ENCODE assay signal across 19 mouse cellular contexts in genomic region chrX:11417861-11418260, GRCm38 (mm10).
A peak's percentile ranks its signal among the peaks of the same experiment; 100 is the strongest.
DNase-seq lines count a peak whose midpoint lies in the region; ATAC-seq and TF ChIP-seq lines count a peak whose summit lies in the region.
"Had no signal": no experiment of that assay in that cellular context is flagged by ENCODE, and none has a peak within 500 bp of the region (broad histone marks: within the 10 kb centered on the region; RNA-seq: fewer than 3 reads in every experiment).

No protein-coding gene starts in this region.

- H3K4me1 ChIP-seq in liver, adult 2 months (ENCODE audit: control insufficient read depth, insufficient read depth, low read length), result no peaks in the 10 kb centered on the region
- peaks cover 29% of the 10 kb centered on the region for H3K4me1 ChIP-seq in heart, embryonic 12.5 days (replicated peaks)
- H3K4me1 ChIP-seq: liver, embryonic 13.5 days had no signal

- no peaks in the 10 kb centered on the region for H3K9me3 ChIP-seq in heart, embryonic 12.5 days (replicated peaks)
- H3K9me3 ChIP-seq: G1E; hindbrain, embryonic 12.5 days; liver, embryonic 13.5 days; midbrain, embryonic 13.5 days had no signal

- H3K27me3 ChIP-seq in liver, adult 2 months (ENCODE audit: control insufficient read depth, insufficient read depth, low read length), result no peaks in the 10 kb centered on the region
- H3K27me3 ChIP-seq in heart, embryonic 12.5 days (replicated peaks), result peaks cover 33% of the 10 kb centered on the region
- H3K27me3 ChIP-seq: liver, embryonic 13.5 days had no signal

- no peaks in the 10 kb centered on the region for H3K79me2 ChIP-seq in liver, adult 2 months (ENCODE audit: control insufficient read depth, insufficient read depth, low read length)

- intact Hi-C loops in heart, postnatal 25 days (cut with DNase I), result loop anchor here (5.0 kb wide), 1 partner anchor 701 kb away; the partner anchor contains the start of gene Mid1ip1
- intact Hi-C loops in left cerebral cortex, postnatal 10 days (cut with DNase I), result no loop called here

- no peak overlapping the region for H3K4me2 ChIP-seq in heart, embryonic 12.5 days
- H3K4me2 ChIP-seq: hindbrain, embryonic 12.5 days; liver, embryonic 13.5 days; midbrain, embryonic 13.5 days had no signal

- TF ChIP-seq CTCF in liver, adult 2 months (IDR thresholded peaks at IDR 0.05; ENCODE audit: low read depth, low read length), result no peak

- ATAC-seq in heart, embryonic 12.5 days (ENCODE audit: insufficient number of reproducible peaks, low FRiP score), result peak; percentile 57; the same call in 1 of the 2 replicates
- no peak for ATAC-seq in inflammation-experienced regulatory T-cells, adult 6 months
- ATAC-seq: CD4-positive, CD25-positive, alpha-beta regulatory T cell, adult 4 months; midbrain, embryonic 13.5 days had no signal

- DNase-seq in liver, adult 2 months (ENCODE audit: extremely low read depth, low read depth, low spot score), result peak; percentile 19
- no peak for DNase-seq in liver
- peak; percentile 46 for DNase-seq in heart, adult 8-10 months (ENCODE audit: low spot score)
- peak; percentile 21 for DNase-seq in heart, postnatal 25 days (ENCODE audit: low spot score)
- DNase-seq in spleen, adult 12 weeks (ENCODE audit: low spot score), result no peak
- no peak for DNase-seq in left cerebral cortex, postnatal 10 days (ENCODE audit: extremely low spot score in 1 of 2, low spot score in 2 of 2)
- DNase-seq: adrenal gland, postnatal 36 days; cerebellum, postnatal 10 days; gastrocnemius, postnatal 25 days; layer of hippocampus, postnatal 36 days; left cerebral cortex, postnatal 4 days; liver, embryonic 13.5 days; thymus, postnatal 4 days had no signal

- 0 out of 2 replicates have a peak overlapping the region, but pooled peaks have one; percentile 24 for H3K27ac ChIP-seq in liver, adult 2 months (replicated peaks; ENCODE audit: insufficient read depth, low read depth, low read length)
- peak overlapping the region; percentile 51; the same call in 1 of the 2 replicates for H3K27ac ChIP-seq in heart, embryonic 12.5 days (ENCODE audit: poor library complexity, severe bottlenecking)
- H3K27ac ChIP-seq: hindbrain, embryonic 12.5 days; liver, embryonic 13.5 days; midbrain, embryonic 13.5 days had no signal

- 63% methylated on average over 4 of the region's 4 CpGs for WGBS in liver, adult 2 months
- 37% methylated on average over 4 of the region's 4 CpGs for WGBS in heart, embryonic 12.5 days

- H3K4me3 ChIP-seq in liver, adult 2 months (ENCODE audit: insufficient read depth, low read depth, low read length), result no peak overlapping the region
- no peak overlapping the region for H3K4me3 ChIP-seq in heart, embryonic 12.5 days
- H3K4me3 ChIP-seq: hindbrain, embryonic 12.5 days; liver, embryonic 13.5 days; midbrain, embryonic 13.5 days had no signal

- H3K9ac ChIP-seq in liver, adult 2 months (ENCODE audit: low read depth, low read length), result no peak overlapping the region
- no peak overlapping the region for H3K9ac ChIP-seq in heart, embryonic 12.5 days
- H3K9ac ChIP-seq: hindbrain, embryonic 12.5 days; liver, embryonic 13.5 days; midbrain, embryonic 13.5 days had no signal

- no peaks in the 10 kb centered on the region for H3K36me3 ChIP-seq in liver, adult 2 months (ENCODE audit: control insufficient read depth, insufficient read depth, low read length)
- H3K36me3 ChIP-seq in heart, embryonic 12.5 days, result no peaks in the 10 kb centered on the region
- H3K36me3 ChIP-seq: G1E; hindbrain, embryonic 12.5 days; liver, embryonic 13.5 days; midbrain, embryonic 13.5 days had no signal

- TF ChIP-seq POLR2A in liver, adult 2 months (IDR thresholded peaks at IDR 0.05; ENCODE audit: extremely low read depth, insufficient read depth, low read length), result no peak

Comparison
In these comparisons a context has a peak if more than half of its experiments do, and no peak if none do; other contexts are left out.
1. DNase-seq: peak in liver, adult 2 months (single experiment), heart, adult 8-10 months (single experiment) and heart, postnatal 25 days (single experiment); none in liver (single experiment), spleen, adult 12 weeks (single experiment) and left cerebral cortex, postnatal 10 days (0 of 2).